Mouse (Mus musculus) myocyte (in vitro differentiated cells): Measurements from ENCODE around the gene 2010003K11Rik.

Experiments used
- CEBPB ChIP-seq: IDR thresholded peaks from 2 replicates; pipeline ENCODE4 v1.6.1; 2011; ENCODE audit warnings: mild to moderate bottlenecking, moderate library complexity; ENCODE audit not compliant: poor library complexity, insufficient read depth, severe bottlenecking
- E2F4 ChIP-seq: IDR thresholded peaks from one replicate; pipeline ENCODE4 v1.6.1; 2011; ENCODE audit warnings: mild to moderate bottlenecking, control low read depth, moderate library complexity; ENCODE audit not compliant: insufficient read depth
- MAX ChIP-seq: IDR thresholded peaks from one replicate; pipeline ENCODE4 v1.6.1; 2011; ENCODE audit warnings: low read depth, mild to moderate bottlenecking, control low read depth
- MYOD1 ChIP-seq, 3 experiments: IDR thresholded peaks; one replicate each; pipeline ENCODE4 v1.6.1; 2011; ENCODE audit warnings: control low read depth in 2 of 3, low read depth in 2 of 3, mild to moderate bottlenecking in 2 of 3, moderate library complexity in 1 of 3; ENCODE audit not compliant: insufficient read length in 2 of 3, control insufficient read depth in 1 of 3
- POLR2A ChIP-seq: IDR thresholded peaks from one replicate; pipeline ENCODE4 v1.6.1; 2011; ENCODE audit warnings: low read depth, mild to moderate bottlenecking, control low read depth, moderate library complexity; ENCODE audit not compliant: insufficient read length
- POLR2AphosphoS2 ChIP-seq: IDR thresholded peaks from one replicate; pipeline ENCODE4 v1.6.1; 2011; ENCODE audit warnings: low read depth, control low read depth; ENCODE audit not compliant: insufficient read length
- REST ChIP-seq: IDR thresholded peaks from one replicate; pipeline ENCODE4 v1.6.1; 2011; ENCODE audit warnings: mild to moderate bottlenecking, control low read depth, moderate library complexity; ENCODE audit not compliant: insufficient read depth, insufficient read length
- TCF12 ChIP-seq: IDR thresholded peaks from one replicate; pipeline ENCODE4 v1.6.1; 2011; ENCODE audit warnings: mild to moderate bottlenecking, control low read depth; ENCODE audit not compliant: poor library complexity, insufficient read depth, severe bottlenecking
- TCF3 ChIP-seq: IDR thresholded peaks from one replicate; pipeline ENCODE4 v1.6.1; 2011; ENCODE audit warnings: low read depth, control low read depth; ENCODE audit not compliant: insufficient read length
- USF1 ChIP-seq: IDR thresholded peaks from one replicate; pipeline ENCODE4 v1.6.1; 2011; ENCODE audit warnings: low read depth, mild to moderate bottlenecking, control low read depth, moderate library complexity

DNA sequence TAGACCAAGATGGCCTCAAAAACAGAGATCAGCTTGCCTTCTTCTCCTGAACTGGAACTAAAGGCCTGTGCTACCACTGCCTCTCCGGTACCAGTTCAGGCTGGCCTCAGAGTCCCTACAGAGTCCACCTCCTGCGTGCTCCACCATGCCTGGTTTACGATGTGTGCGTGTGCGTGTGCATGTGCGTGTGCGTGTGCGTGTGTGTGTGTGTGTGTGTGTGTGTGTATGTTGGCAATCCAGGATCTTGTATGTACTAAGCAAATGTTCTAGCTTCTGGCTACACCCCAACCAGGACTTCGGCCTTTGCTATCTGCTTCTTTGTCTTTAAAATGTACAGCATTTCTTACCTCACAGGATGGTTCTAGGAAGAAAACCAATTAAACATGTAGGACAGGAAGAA lies 49.2 kb downstream of the 2010003K11Rik start:
- TF ChIP-seq REST = no peak
- TF ChIP-seq MYOD1 (IDR thresholded peaks at IDR 0.05; ENCODE audit: control insufficient read depth in 1 of 3, insufficient read length in 2 of 3, low read depth in 2 of 3) = no peak
- TF ChIP-seq POLR2A = no peak
- no peak for TF ChIP-seq MAX
- TF ChIP-seq TCF3 = no peak
- no peak for TF ChIP-seq POLR2AphosphoS2
- no peak for TF ChIP-seq CEBPB
- TF ChIP-seq E2F4 = no peak
- TF ChIP-seq TCF12 = no peak
- no peak for TF ChIP-seq USF1
